Mouse (Mus musculus): ENCODE results near the gene Dlgap1.

Dlgap1 gene

DNA sequence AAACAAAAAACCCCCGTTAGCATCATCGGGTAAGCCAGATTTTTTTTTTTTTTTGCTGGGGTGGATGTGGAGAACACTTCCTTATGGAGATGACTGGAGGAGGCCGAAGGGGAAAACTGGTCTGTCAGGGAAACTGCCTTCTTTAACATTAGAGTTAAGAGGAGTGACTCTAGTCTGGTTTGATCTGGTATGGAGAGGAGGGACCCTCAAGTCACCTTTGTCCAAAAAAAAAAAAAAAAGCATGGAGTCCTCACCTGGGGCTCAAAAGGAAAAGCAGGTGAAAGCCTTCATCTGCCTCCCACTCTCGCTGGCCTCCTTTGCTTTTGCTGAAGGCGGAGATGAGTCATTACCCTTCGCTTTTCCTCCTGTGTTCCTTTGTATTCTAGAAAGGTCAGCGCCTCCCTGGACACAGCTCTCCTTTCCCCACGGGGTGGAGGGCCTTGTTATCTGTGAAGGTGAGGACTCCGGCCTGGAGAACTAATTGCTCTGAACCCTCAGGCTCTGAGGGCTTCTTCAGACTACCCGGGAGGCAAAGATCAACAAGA is 896.3 kb downstream of the Dlgap1 start:
- in situ Hi-C loops (cut with MboI): no loop called here

DNA sequence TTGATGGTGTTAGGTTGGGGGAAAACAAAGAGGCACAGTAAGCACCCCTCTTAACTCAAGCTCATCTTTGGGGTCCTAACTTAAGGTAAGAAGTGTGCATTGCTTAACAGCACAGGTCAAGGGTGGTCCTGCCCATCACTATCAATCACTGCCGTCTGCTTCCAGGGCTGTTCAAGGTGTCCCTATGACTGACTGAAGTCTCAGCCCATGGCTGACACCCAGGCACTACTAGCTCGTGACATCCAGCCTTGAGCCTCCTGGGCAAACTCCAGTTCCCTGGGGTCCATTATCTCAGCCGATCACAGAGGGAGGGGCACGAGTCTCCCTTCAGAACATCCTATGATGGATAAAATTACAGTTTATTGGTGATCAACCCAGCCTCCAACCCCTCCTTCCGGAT is 897.2 kb downstream of the Dlgap1 start:
- in situ Hi-C loops (cut with MboI): no loop called here

DNA sequence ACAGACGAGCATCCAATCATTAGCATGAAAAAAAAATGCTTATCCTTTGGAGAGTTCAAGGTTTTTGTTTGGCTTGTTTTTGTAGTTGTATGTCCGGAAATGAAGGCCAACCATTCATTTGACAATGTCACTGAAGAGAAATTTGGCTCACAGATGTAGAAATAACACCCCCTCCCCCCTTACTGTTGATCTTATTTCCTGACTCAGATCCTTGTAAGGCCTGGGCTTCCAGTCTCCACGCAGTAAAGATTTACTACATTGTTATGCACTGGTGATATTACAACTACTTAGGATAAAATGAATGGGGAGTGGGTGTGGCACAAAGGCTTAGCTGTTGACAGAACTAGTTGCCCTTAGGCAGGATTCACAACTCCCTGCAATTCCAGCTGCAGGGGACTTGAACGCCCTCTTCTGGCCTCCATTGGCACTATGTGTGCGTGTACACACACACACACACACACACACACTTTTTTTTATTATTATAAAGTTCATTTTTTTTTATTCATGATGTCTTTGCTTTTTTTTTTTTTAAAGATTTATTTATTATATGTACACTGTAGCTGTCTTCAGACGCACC is 897.8 kb downstream of the Dlgap1 start:
- in situ Hi-C loops (cut with MboI): no loop called here

DNA sequence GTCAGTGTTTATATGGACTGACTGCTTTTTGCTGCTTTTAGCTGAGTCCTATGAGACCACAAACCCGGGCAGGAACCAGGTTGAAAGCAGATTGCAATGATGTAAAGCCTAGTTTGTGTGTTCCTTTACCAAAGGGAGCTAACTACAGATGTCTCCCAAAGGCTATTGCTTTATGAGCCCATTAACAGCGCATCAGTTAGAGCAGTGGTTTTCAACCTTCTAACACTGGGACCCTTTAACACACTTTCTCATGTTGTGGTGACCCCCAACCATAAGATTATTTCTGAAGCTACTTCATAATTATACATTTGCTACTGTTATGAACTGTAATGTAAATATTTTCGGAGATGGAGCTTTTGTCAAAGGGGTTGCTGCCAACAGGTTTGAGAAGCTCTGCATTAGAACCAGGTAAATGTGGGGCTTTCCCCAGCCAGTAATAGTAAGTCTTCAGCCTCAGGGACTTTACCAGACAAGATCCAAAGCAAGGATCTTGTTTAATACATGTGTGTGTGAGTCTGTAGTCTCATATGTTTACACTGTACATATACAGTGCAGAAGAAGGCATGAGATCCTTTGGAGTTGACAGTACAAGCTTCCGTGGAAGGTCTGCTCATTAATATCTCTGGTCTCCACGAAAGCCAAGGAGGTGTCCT is 899.8 kb downstream of the Dlgap1 start:
- in situ Hi-C loops (cut with MboI): no loop called here

- in situ Hi-C loops (cut with MboI): no loop called here
Observed at GRCm38 (mm10) chr17:70870581-70870980, 901.7 kb downstream of the Dlgap1 start.
